Mouse (Mus musculus): ENCODE results near the gene Pex5. TPM values are rescaled to one million over a fixed set of nuclear protein-coding genes. Genes with fewer than 3 reads are reported as not detected.
A peak's percentile ranks its signal among the peaks of the same experiment; 100 is the strongest.

The Pex5 gene
- polyA plus RNA-seq, 1 experiment from 2014 or later: 18.6 TPM

DNA sequence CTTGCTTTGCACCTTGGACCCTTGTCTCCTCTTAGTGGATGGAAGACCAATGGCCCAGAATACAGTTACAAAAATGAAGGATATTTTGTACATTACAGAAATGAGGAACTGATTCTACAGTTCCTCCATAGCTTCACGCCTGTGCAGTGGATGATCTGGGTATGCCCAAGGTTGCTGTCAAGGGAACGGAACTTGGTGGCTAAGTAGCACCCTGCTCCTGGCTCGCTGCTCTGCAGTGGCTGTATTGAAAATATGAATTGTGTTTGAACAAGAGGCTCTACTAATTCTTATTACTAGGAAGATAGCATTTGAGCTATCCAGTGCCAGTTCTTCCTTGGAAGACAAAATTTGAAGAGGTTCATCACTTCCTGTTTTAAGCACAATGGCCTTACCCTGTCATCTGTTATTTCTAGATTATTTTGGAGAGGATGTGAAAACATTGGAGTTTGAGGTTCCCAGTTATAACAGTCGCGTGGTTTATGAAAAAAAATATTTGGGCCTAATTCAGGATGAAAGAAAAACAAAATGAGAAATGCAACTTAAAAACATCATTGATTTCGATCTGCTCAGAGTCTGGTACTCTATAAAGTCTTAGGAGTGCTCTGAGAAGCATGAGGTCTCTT lies 41.2 kb downstream of the Pex5 start:
- Histone ChIP-seq H3K4me1 (replicated peaks; ENCODE audit: control insufficient read depth, insufficient read depth) (no peaks in the 10 kb centered on the region), H3K4me2 (replicated peaks; ENCODE audit: low read depth) (no peak overlapping the region), H3K27ac (replicated peaks) (no peak overlapping the region), H3K9ac (ENCODE audit: low read length) (no peak overlapping the region), H3K27me3 (ENCODE audit: control insufficient read depth, insufficient read depth, low read length) (no peaks in the 10 kb centered on the region), H3K9me3 (ENCODE audit: control insufficient read depth, low read length) (no peaks in the 10 kb centered on the region), H3K4me3 (ENCODE audit: low read depth, low read length) (no peak overlapping the region), H3K36me3 (ENCODE audit: control insufficient read depth, insufficient read depth, low read length) (no peaks in the 10 kb centered on the region)
- ATAC-seq (ENCODE audit: low FRiP score, low TSS enrichment): no peak
- WGBS: 83% methylated on average over 6 of the region's 6 CpGs
- DNase-seq (ENCODE audit: low spot score): no peak
- TF ChIP-seq EP300 (optimal IDR thresholded peaks at IDR 0.05) (no peak), CTCF (IDR thresholded peaks at IDR 0.05; ENCODE audit: low read depth) (no peak)

- Histone ChIP-seq H3K27me3 (ENCODE audit: control insufficient read depth, insufficient read depth, low read length) (no peaks in the 10 kb centered on the region), H3K4me3 (ENCODE audit: low read depth, low read length) (no peak overlapping the region), H3K4me2 (replicated peaks; ENCODE audit: low read depth) (no peak overlapping the region), H3K9ac (ENCODE audit: low read length) (no peak overlapping the region), H3K36me3 (ENCODE audit: control insufficient read depth, insufficient read depth, low read length) (no peaks in the 10 kb centered on the region), H3K9me3 (ENCODE audit: control insufficient read depth, low read length) (no peaks in the 10 kb centered on the region), H3K27ac (replicated peaks) (no peak overlapping the region), H3K4me1 (replicated peaks; ENCODE audit: control insufficient read depth, insufficient read depth) (no peaks in the 10 kb centered on the region)
- 56% methylated on average over 5 of the region's 5 CpGs for WGBS
- TF ChIP-seq EP300 (optimal IDR thresholded peaks at IDR 0.05) (no peak), CTCF (IDR thresholded peaks at IDR 0.05; ENCODE audit: low read depth) (peak; percentile 29; the same call in 1 of the 2 replicates)
- no peak for DNase-seq (ENCODE audit: low spot score)
- no peak for ATAC-seq (ENCODE audit: low FRiP score, low TSS enrichment)
These were observed 50.5 kb downstream of the Pex5 start for GRCm38 (mm10) chr6:124364328-124364727.

DNA sequence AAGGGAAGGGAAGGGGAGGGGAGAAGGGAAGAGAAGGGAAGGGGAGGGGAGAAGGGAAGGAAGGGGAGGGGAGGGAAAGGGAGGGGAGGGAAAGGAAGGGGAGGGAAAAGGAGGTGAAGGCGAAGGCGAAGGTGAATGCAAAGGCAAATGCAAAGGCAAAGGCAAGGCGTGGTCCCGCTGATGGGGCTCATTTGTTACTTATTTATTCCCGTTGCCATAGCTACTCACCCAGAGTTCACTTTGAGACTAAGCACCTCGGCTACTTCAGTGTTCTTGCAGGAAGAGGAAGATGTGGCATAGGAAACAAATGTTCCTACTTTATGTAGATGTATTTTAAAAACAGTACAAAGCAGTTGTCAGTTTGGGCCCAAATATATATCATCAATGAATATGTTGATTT lies 54.3 kb downstream of the Pex5 start:
- no peaks in the 10 kb centered on the region for H3K4me1 ChIP-seq (replicated peaks; ENCODE audit: control insufficient read depth, insufficient read depth)
- H3K27ac ChIP-seq (replicated peaks): no peak overlapping the region
- no peak overlapping the region for H3K4me3 ChIP-seq (ENCODE audit: low read depth, low read length)
- no peak overlapping the region for H3K4me2 ChIP-seq (replicated peaks; ENCODE audit: low read depth)
- no peaks in the 10 kb centered on the region for H3K36me3 ChIP-seq (ENCODE audit: control insufficient read depth, insufficient read depth, low read length)
- no peaks in the 10 kb centered on the region for H3K27me3 ChIP-seq (ENCODE audit: control insufficient read depth, insufficient read depth, low read length)
- WGBS: 48% methylated on average over 6 of the region's 6 CpGs
- H3K9me3 ChIP-seq (ENCODE audit: control insufficient read depth, low read length): no peaks in the 10 kb centered on the region
- TF ChIP-seq EP300 (optimal IDR thresholded peaks at IDR 0.05): no peak
- TF ChIP-seq CTCF (IDR thresholded peaks at IDR 0.05; ENCODE audit: low read depth): no peak
- ATAC-seq (ENCODE audit: low FRiP score, low TSS enrichment): no peak
- DNase-seq (ENCODE audit: low spot score): no peak
- H3K9ac ChIP-seq (ENCODE audit: low read length): no peak overlapping the region

GRCm38 (mm10) chr6:124358953-124359352 lies 55.9 kb downstream of the Pex5 start:
- Histone ChIP-seq H3K9ac (ENCODE audit: low read length) (no peak overlapping the region), H3K9me3 (ENCODE audit: control insufficient read depth, low read length) (no peaks in the 10 kb centered on the region), H3K27me3 (ENCODE audit: control insufficient read depth, insufficient read depth, low read length) (no peaks in the 10 kb centered on the region), H3K27ac (replicated peaks) (no peak overlapping the region), H3K4me1 (replicated peaks; ENCODE audit: control insufficient read depth, insufficient read depth) (no peaks in the 10 kb centered on the region), H3K36me3 (ENCODE audit: control insufficient read depth, insufficient read depth, low read length) (no peaks in the 10 kb centered on the region), H3K4me2 (replicated peaks; ENCODE audit: low read depth) (no peak overlapping the region), H3K4me3 (ENCODE audit: low read depth, low read length) (no peak overlapping the region)
- 81% methylated on average over 6 of the region's 6 CpGs for WGBS
- ATAC-seq (ENCODE audit: low FRiP score, low TSS enrichment) (no peak), DNase-seq (ENCODE audit: low spot score) (no peak)
- TF ChIP-seq EP300 (optimal IDR thresholded peaks at IDR 0.05): no peak
- no peak for TF ChIP-seq CTCF (IDR thresholded peaks at IDR 0.05; ENCODE audit: low read depth)

DNA sequence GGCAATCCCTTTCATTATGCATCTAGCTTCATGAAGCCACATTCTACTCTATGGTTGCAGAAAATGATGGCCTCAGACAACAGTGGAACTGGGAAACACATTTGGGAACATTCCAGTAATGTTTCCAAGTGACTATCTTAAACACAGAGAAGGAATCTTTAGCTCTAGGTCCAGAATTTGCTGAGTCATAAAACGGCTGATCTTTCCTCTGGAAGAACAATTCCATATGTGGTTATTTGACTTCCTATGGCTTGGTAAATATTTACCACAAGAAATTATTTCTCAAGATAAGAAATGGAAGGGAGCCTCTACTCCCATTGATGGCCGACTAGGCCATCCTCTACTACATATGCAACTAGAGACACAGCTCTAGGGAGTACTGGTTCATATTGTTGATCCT lies 61.6 kb downstream of the Pex5 start:
- Histone ChIP-seq H3K4me3 (ENCODE audit: low read depth, low read length) (no peak overlapping the region), H3K9me3 (ENCODE audit: control insufficient read depth, low read length) (no peaks in the 10 kb centered on the region), H3K27ac (replicated peaks) (no peak overlapping the region), H3K4me1 (replicated peaks; ENCODE audit: control insufficient read depth, insufficient read depth) (no peaks in the 10 kb centered on the region), H3K4me2 (replicated peaks; ENCODE audit: low read depth) (no peak overlapping the region), H3K9ac (ENCODE audit: low read length) (no peak overlapping the region), H3K27me3 (ENCODE audit: control insufficient read depth, insufficient read depth, low read length) (no peaks in the 10 kb centered on the region), H3K36me3 (ENCODE audit: control insufficient read depth, insufficient read depth, low read length) (no peaks in the 10 kb centered on the region)
- DNase-seq (ENCODE audit: low spot score): no peak
- no peak for ATAC-seq (ENCODE audit: low FRiP score, low TSS enrichment)
- 58% methylated on average over 2 of the region's 2 CpGs for WGBS
- TF ChIP-seq CTCF (IDR thresholded peaks at IDR 0.05; ENCODE audit: low read depth) (no peak), EP300 (optimal IDR thresholded peaks at IDR 0.05) (no peak)

Other genes starting within 250 kb of the Pex5 start
- not detected in 2 replicates for gene Vmn2r27, start 183.2 kb downstream of the Pex5 start, polyA plus RNA-seq (2015; fragmentation: Nextera tagmentation; extraction: Ambion mirVana)
- 1.4 and 1.6 TPM in 2 replicates for gene Cd163, start 110.4 kb downstream of the Pex5 start, polyA plus RNA-seq (2015; fragmentation: Nextera tagmentation; extraction: Ambion mirVana)
- 1.2 and 1.5 TPM in 2 replicates for gene Clstn3, start 49.7 kb upstream of the Pex5 start, polyA plus RNA-seq (2015; fragmentation: Nextera tagmentation; extraction: Ambion mirVana)
- 1.4 and 1.6 TPM in 2 replicates for gene C1rl, start 78.0 kb upstream of the Pex5 start, polyA plus RNA-seq (2015; fragmentation: Nextera tagmentation; extraction: Ambion mirVana)
- gene C1ra, start 97.3 kb upstream of the Pex5 start, polyA plus RNA-seq (2015; fragmentation: Nextera tagmentation; extraction: Ambion mirVana): 15.0 and 15.1 TPM in 2 replicates
- gene C1s1, start 127.3 kb upstream of the Pex5 start, polyA plus RNA-seq (2015; fragmentation: Nextera tagmentation; extraction: Ambion mirVana): 16.9 and 18.0 TPM in 2 replicates
- gene C1rb, start 155.2 kb upstream of the Pex5 start, polyA plus RNA-seq (2015; fragmentation: Nextera tagmentation; extraction: Ambion mirVana): not detected in 2 replicates
- gene C1s2, start 221.0 kb upstream of the Pex5 start, polyA plus RNA-seq (2015; fragmentation: Nextera tagmentation; extraction: Ambion mirVana): 0.05 TPM in 1 of 2 replicates, not detected in the other
- 78.8 and 79.6 TPM in 2 replicates for gene Lpcat3, start 248.0 kb upstream of the Pex5 start, polyA plus RNA-seq (2015; fragmentation: Nextera tagmentation; extraction: Ambion mirVana)

Data from stomach, postnatal 0 days (tissue).